Mouse (Mus musculus): ENCODE results near the gene Lkaaear1.

The Lkaaear1 gene

GRCm38 (mm10) chr2:181653523-181653922 is 44.7 kb downstream of the Lkaaear1 start:
- DNase-seq (ENCODE audit: low spot score): no peak

- DNase-seq (ENCODE audit: low spot score): no peak
These were observed 45.2 kb downstream of the Lkaaear1 start for GRCm38 (mm10) chr2:181653065-181653464.

GRCm38 (mm10) chr2:181648926-181649325 is 49.3 kb downstream of the Lkaaear1 start:
- DNase-seq (ENCODE audit: low spot score): no peak
